Mouse (Mus musculus): Measurements from ENCODE around the gene Ccdc183.

Gene Ccdc183

GRCm38 (mm10) chr2:25607761-25608622 lies 9.5 kb downstream of the Ccdc183 start, which contains the start of gene Rabl6:
TSS of gene Rabl6 (minus strand) at chr2:25608521.
- DNase-seq (ENCODE audit: low spot score) = peak; percentile 51

- no peak for DNase-seq (ENCODE audit: low spot score)
Observed at GRCm38 (mm10) chr2:25602526-25602925, 15.0 kb downstream of the Ccdc183 start.

DNA sequence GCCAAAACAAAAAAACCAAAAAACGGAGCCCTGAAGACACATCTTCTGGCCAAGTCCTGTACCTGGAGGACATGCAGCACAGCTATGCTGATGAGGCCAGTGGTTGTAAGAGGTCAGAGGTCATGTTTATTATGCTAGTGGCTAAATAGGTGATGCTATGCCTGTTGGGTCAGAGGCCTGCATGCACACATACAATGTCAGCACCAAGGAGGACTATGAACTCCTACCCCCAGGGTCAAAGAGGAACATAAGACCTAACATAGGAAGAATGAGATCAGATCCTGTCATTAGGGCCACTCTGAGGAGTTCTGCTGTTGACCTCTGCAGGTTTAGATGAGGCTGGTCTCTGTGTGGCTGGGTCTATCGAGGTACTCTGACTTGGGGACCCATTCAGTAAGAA lies 17.4 kb downstream of the Ccdc183 start:
- no peak for DNase-seq (ENCODE audit: low spot score)

DNA sequence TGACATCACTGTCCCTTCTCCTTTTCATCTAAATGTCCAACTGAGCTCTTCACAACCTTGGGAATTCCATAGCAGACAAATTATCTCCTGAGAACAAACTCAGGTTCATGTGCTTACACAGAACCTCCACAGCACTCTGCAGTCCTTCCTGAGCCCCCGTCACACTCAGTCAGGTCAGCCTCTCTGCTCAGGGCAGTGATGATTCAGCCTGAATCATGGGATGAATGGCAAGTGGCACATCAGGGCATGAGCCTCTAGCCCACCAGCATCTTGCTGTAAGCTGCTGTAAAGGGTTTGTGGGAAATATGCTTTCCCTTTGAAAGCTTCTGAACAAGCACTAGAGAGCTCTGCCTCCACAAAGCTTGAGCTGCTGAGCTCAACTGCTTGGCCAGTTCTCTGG lies 18.7 kb downstream of the Ccdc183 start:
- DNase-seq (ENCODE audit: low spot score) = no peak

DNA sequence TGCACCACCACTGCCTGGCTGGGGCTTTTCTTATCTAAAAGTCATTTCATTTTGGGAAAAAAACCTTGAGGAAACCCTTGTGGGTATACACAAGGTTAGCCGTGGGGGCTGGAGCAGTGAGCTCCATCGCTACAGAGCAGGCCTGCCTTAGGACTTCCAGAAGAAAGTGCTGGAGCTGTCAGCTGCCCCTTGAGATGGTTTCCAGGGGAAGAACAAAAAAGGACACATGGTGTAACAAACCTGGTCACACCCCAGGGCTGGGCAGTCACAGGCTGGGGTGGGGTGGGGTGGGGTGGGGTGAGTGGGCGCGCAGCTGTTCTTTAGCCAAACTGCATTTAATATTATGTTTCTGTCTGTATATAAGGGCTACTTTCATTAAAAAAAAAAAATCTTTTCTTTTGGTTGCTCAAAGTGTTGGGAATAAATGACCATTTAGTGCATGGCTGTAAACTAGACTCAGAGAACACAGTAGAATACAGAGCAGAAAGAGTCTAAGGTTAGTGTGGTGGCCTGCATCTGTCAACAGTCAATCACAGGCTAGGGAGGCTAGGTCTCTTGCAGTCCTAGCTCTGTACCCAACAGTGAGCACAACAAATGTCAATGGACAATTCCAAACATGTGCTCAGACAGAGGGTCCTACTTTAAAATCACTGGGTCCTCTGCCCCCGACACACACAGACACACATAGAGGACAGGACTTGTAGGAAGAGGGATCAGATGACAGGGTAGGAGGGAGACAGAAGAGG lies 20.5 kb downstream of the Ccdc183 start:
- no peak for DNase-seq (ENCODE audit: low spot score)

DNA sequence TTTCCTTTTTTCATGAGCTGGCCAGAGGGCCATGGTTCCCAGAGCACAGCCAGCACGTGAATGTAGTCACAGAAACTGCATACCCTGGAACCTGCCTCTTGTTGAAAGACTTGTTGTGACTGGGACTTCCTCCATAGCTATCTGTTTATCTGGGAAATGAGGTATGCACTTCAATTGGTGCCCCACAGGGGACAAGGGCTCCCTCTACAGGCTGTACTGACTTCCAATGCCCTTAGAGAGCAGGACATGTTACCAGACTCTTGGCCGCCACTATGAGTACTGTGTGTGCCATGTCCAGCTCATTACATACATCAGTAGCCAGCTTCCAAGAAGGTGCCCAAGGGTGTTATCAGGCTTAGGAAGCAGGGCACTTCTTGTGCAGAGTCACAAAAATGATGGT lies 25.6 kb downstream of the Ccdc183 start:
- DNase-seq (ENCODE audit: low spot score) = no peak

DNA sequence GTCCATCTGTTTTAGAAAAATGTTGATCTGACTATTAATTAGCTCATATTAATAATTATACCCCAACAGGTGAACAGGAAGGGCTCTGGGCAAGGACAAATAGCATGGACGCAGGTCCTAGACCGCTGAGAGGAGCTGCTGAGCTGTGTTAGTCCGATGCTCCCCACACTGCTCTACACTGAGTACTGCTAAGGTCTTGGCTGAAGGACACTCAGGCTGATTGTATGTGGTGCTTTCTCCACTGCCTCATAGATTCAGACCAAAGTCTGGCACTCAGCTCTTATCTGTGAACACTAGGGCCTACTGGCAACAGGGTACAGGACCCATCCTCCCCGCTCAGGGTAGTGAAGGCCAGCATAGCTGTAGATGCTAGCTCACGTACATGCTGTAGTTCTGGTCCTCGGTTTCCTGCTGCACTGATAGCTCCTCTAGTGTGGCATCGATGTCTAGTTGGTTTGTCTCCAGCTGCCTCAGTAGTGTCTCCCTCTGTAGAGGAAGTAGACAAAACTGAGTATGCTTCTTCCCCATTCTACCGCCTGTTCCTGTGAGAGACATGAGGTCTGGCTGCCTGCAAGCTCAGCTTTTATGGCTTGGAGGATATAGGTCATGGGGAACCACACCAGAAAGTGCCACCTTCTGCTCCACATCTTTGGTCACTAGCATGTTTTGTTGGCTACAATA lies 29.1 kb downstream of the Ccdc183 start:
- DNase-seq (ENCODE audit: low spot score) = no peak

DNA sequence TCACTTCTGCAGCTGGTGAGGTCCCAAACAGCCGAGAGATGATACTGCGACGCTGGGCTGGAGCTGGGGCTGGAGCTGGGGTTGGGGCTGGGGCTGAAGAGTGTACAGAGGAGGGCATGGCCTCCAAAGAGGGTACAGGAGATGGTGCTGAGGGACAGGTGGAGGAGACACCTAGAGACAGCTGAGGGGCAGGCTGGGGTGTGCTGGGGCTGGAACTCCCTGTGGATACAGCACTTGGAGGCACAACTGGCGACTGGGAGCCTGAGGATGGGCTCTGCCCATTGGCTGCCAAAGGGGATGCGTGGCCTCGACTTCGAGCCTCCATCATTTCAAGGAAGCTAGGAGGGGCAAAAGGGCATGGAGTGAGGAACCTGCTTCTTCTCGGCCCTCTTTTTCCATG lies 30.2 kb downstream of the Ccdc183 start:
- no peak for DNase-seq (ENCODE audit: low spot score)

DNA sequence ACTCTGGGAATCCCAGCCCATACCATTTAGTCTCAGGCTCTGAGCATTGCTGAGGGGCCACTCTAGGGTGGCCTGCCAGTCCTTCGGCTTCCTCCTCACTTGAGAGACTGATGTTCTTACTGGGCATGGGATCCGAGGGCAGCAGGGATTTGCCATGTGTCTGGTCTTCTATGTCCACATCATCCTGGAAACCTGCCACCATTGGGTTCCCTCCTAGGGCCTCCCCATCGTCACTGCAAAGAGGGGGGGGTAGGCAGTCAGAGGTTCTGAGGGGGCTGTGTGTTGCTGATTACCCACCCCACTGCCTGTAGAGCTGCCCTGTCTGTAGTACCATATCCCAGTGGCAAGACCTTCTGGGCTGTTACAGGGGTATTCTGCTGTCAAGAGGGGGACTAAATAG lies 31.9 kb downstream of the Ccdc183 start:
- DNase-seq (ENCODE audit: low spot score) = no peak

- no peak for DNase-seq (ENCODE audit: low spot score)
Observed at GRCm38 (mm10) chr2:25584856-25585255, 32.6 kb downstream of the Ccdc183 start.

- DNase-seq (ENCODE audit: low spot score) = no peak
Observed at GRCm38 (mm10) chr2:25584152-25584551, 33.3 kb downstream of the Ccdc183 start.

GRCm38 (mm10) chr2:25583571-25583970 lies 33.9 kb downstream of the Ccdc183 start:
- DNase-seq (ENCODE audit: low spot score) = no peak

DNA sequence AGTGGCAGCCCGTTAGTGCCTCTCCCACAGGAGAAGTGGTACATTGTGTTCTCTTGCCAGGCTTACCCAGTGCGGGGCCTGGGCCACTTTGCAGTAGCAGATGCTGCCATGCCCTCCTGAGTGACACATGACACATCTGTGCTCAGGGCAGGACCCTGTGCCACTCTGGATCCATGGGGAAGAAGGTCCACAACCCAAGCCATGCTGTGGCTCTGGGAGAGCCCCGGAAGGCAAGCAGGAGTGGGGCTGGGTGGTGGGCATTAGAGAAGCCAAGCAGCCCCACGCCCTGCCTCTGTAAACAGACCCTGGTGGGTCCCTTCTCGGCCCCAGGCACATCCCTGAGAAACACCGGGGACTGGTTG lies 34.4 kb downstream of the Ccdc183 start:
- no peak for DNase-seq (ENCODE audit: low spot score)

DNA sequence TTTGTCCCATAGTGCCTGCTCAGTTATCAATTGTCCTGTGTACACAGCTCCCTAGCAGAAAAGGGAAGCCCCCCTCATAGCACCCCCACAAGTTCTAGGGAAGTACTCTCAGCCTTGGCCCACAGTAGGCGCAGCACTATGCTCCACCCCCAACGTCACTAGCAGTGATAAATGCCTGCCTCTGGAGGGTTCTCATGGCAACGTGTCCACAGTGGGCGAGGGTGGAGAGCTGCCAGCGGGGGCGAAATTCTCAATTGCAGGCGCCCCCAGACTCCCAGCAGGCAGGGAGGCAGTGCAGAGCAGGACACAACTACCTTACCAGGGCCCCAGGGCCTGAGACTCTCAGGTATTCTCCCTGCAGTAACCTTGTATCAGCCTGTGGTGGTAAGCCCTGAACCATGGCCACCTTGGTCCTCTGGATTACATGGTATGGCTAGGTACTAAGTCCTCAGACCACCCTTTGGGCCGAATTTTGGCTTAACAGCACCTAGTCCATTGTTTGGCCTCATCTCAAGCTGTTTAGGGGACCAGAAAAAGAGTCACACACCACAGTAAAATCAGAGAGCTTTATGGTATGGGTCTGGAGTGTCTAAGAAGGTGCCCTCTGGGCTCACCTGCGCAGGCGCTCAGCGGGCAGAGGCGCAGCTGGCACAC lies 34.9 kb downstream of the Ccdc183 start:
- no peak for DNase-seq (ENCODE audit: low spot score)

DNA sequence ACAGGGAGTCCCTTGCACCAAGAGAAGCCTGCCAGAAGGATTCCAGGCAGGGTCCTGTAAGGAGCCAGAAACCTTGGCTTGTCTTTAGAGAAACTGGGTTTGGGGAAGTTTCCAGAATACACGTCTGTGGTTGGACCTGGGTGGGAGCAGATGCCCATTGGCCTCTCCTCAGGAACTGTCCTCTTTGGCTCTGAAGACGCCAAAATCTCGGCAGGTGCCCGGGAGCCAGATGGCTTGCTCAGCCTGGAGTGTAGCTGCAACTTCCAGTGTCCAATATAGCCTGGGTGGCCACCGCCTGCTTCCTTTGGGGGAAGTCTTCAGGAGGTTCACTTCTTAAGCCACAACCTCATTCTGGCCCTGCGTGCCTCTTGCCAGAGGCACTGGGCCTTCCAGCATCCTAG lies 35.6 kb downstream of the Ccdc183 start:
- no peak for DNase-seq (ENCODE audit: low spot score)

DNA sequence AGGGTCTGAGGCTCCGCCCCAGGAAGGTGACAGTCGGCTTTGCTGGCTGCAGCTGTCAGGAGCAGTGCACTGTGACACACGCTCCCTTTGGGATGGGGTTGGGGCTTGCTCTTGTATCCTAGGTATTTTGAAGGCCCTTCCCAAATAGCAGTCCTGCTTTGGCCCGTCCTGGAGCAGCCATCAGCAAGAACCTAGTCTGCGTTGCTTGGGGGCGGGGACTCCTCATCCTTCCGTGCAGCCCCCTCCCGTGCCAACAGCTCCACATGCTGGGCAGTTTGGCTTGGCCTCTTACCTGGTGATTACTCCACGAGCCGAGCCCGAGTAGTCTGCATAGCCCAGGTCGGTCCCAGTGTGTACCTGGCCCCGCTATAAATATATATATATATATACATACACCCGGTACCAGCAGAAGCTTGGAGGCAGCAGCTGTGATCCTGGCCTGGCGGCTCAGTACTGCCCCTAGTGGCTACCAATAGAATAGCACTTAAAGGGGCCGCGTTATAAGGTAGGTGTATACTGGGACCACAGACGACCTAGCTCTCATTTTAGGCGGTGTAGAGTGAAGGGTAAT lies 36.1 kb downstream of the Ccdc183 start, which contains the start of gene Ajm1:
TSS of gene Ajm1 (minus strand) at position 464 of the 571 bp plus-strand sequence.
- no peak for DNase-seq (ENCODE audit: low spot score)

- no peak for DNase-seq (ENCODE audit: low spot score)
Observed at GRCm38 (mm10) chr2:25580621-25581101, 36.8 kb downstream of the Ccdc183 start.

GRCm38 (mm10) chr2:25579737-25580460 lies 37.6 kb downstream of the Ccdc183 start:
- no peak for DNase-seq (ENCODE audit: low spot score)

- DNase-seq (ENCODE audit: low spot score) = no peak
Observed at GRCm38 (mm10) chr2:25578796-25579736, 38.4 kb downstream of the Ccdc183 start.

Data from urinary bladder, postnatal 10 days (tissue).